Mouse (Mus musculus): ENCODE measurements at regions not wholly inside any gene's neighbourhood (a gene's known extent, or its start where the extent isn't known, plus 50 kb on each side); places are given as distances from the start of the nearest gene placed in this dataset.

DNA sequence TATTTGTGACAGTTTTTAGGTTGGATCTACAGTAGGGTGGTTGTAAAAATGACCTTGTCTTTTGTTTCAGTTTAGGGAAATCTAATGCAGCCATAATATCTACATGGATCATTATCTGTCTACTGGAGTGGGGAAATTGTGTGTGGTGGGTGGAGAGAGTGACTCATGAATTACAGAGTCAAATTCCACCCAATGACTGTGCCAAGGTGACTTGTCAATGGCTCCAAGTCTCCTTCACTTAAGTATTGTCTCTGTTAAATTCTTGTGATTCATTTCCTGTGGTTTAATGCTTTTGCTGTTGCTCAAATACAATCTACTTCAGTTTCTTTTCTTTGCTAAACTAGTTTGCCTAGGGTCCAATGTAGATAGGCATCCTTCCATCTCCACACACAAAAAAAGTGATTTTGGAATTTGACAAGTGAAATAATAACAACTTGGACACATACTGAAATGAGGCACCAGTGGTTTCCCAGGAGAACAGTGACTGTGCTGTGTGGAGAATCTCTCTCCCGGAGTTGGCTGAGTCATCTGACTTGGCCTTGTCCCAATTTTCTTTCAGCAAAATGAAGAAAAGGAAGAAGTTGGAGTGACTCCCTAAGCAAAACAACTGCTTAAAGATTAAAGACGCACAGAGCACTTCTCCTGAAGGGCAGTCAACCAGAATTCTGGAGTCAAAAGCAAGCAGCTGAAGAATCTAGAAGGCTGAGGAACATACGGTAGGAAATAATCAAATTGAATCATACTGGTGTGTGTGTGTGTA, 352.2 kb downstream of the Kcnh5 start:
- no peak for TF ChIP-seq CHD2 (IDR thresholded peaks at IDR 0.05; ENCODE audit: low read depth, low read length)
- TF ChIP-seq MAFK (IDR thresholded peaks at IDR 0.05; ENCODE audit: insufficient read depth, low read depth, low read length) = no peak
- no peak for TF ChIP-seq ZC3H11A (IDR thresholded peaks at IDR 0.05; ENCODE audit: borderline replicate concordance, low read depth, low read length)
- no peak for TF ChIP-seq ZNF384 (IDR thresholded peaks at IDR 0.05; ENCODE audit: low read depth, low read length)

Data from ES-E14 (cell line).